Comparison of ENCODE assay signal across 8 mouse cellular contexts in genomic region chr17:70706976-70707818, GRCm38 (mm10).
DNase-seq lines count a peak whose midpoint lies in the region; ATAC-seq and TF ChIP-seq lines count a peak whose summit lies in the region.

No protein-coding gene starts in this region.

- no peak overlapping the region for H3K9ac ChIP-seq in hindbrain, postnatal 0 days (replicated peaks; ENCODE audit: low read length)

- no peaks in the 10 kb centered on the region for H3K36me3 ChIP-seq in hindbrain, postnatal 0 days (ENCODE audit: insufficient read depth, low read length)
- no peaks in the 10 kb centered on the region for H3K36me3 ChIP-seq in megakaryocyte, embryonic 14.5 days (replicated peaks; ENCODE audit: low read length)

- H3K9me3 ChIP-seq in hindbrain, postnatal 0 days (ENCODE audit: low read length), result no peaks in the 10 kb centered on the region
- no peaks in the 10 kb centered on the region for H3K9me3 ChIP-seq in megakaryocyte, embryonic 14.5 days

- peak; percentile 92 for DNase-seq in R1 (ENCODE audit: low read depth, low spot score)
- DNase-seq in cerebellum, postnatal 36 days, result peak; percentile 78 to 82
- DNase-seq in gastrocnemius, adult 2 months, result peak; percentile 79
- peak; percentile 88 for DNase-seq in hindbrain, postnatal 0 days (ENCODE audit: low spot score)
- DNase-seq in left cerebral cortex, adult 18-20 months (ENCODE audit: low spot score in 2 of 2), result peak; percentile 81 to 82
- peak; percentile 85 to 90 for DNase-seq in right cerebral cortex, adult 2 months (ENCODE audit: low spot score in 2 of 2)
- peak; percentile 45 for DNase-seq in urinary bladder, postnatal 10 days (ENCODE audit: low spot score)

- no peaks in the 10 kb centered on the region for H3K4me1 ChIP-seq in hindbrain, postnatal 0 days (ENCODE audit: insufficient read depth, low read length)
- H3K4me1 ChIP-seq in megakaryocyte, embryonic 14.5 days, result peaks cover 11% of the 10 kb centered on the region

- peak overlapping the region; percentile 58 for H3K4me3 ChIP-seq in gastrocnemius, adult 2 months
- H3K4me3 ChIP-seq in hindbrain, postnatal 0 days (ENCODE audit: low read length), result peak overlapping the region; percentile 9; the same call in 1 of the 2 replicates
- peak overlapping the region; percentile 54 for H3K4me3 ChIP-seq in megakaryocyte, embryonic 14.5 days (replicated peaks)

- no peak overlapping the region for H3K27ac ChIP-seq in gastrocnemius, adult 2 months
- H3K27ac ChIP-seq in hindbrain, postnatal 0 days, result no peak overlapping the region

- no peaks in the 10 kb centered on the region for H3K27me3 ChIP-seq in hindbrain, postnatal 0 days (ENCODE audit: insufficient read depth, low read length)
- peaks cover 38% of the 10 kb centered on the region for H3K27me3 ChIP-seq in megakaryocyte, embryonic 14.5 days (replicated peaks)

- H3K4me2 ChIP-seq in hindbrain, postnatal 0 days (ENCODE audit: low read depth, low read length), result peak overlapping the region; percentile 55

- peak; percentile 82 for ATAC-seq in hindbrain, postnatal 0 days

- 4% methylated on average over 28 of the region's 28 CpGs for WGBS in hindbrain, postnatal 0 days

- peak; percentile 90 for TF ChIP-seq CTCF in gastrocnemius, adult 2 months (IDR thresholded peaks at IDR 0.05)
- TF ChIP-seq CTCF in hindbrain, postnatal 0 days (IDR thresholded peaks at IDR 0.05; ENCODE audit: low read depth), result peak; percentile 94

- intact Hi-C loops in gastrocnemius, adult 2 months (cut with DNase I), result loop anchor here (1.0 kb wide), 1 partner anchor 262 kb away; no protein-coding TSS in a partner anchor
